Comparison of ENCODE assay signal across 8 mouse cellular contexts in genomic region chr11:117415955-117416354, GRCm38 (mm10).
DNase-seq lines count a peak whose midpoint lies in the region; ATAC-seq and TF ChIP-seq lines count a peak whose summit lies in the region.

No protein-coding gene starts in this region.

- H3K4me2 ChIP-seq in hindbrain, postnatal 0 days (ENCODE audit: low read depth, low read length), result peak overlapping the region; percentile 49
- H3K4me2 ChIP-seq in liver, embryonic 13.5 days, result no peak overlapping the region

- TF ChIP-seq CTCF in brain, embryonic 14.5 days (IDR thresholded peaks at IDR 0.05; ENCODE audit: borderline replicate concordance, extremely low read depth, insufficient read depth, insufficient read length), result no peak
- no peak for TF ChIP-seq CTCF in hindbrain, postnatal 0 days (IDR thresholded peaks at IDR 0.05; ENCODE audit: low read depth)

- peak; percentile 50 for DNase-seq in lung, postnatal 10 days
- DNase-seq in lung, postnatal 14 days, result no peak
- peak; percentile 80 for DNase-seq in brain, embryonic 14.5 days (ENCODE audit: low read depth)
- DNase-seq in hindbrain, postnatal 0 days (ENCODE audit: low spot score), result peak; percentile 46
- DNase-seq in liver, embryonic 13.5 days, result peak; percentile 44
- peak; percentile 64 for DNase-seq in thymus, postnatal 4 days
- DNase-seq in layer of hippocampus, adult 9-11 months, result no peak

- no peak for TF ChIP-seq POLR2A in brain, embryonic 14.5 days (IDR thresholded peaks at IDR 0.05; ENCODE audit: borderline replicate concordance, extremely low read depth, insufficient read depth, insufficient read length, poor library complexity, severe bottlenecking)

- no peak for ATAC-seq in hindbrain, postnatal 0 days
- no peak for ATAC-seq in liver, embryonic 13.5 days (ENCODE audit: low read depth)
- no peak for ATAC-seq in inflammation-experienced regulatory T-cells, adult 6 months

- no peak overlapping the region for H3K9ac ChIP-seq in hindbrain, postnatal 0 days (replicated peaks; ENCODE audit: low read length)
- H3K9ac ChIP-seq in liver, embryonic 13.5 days, result no peak overlapping the region

- 0 out of 2 replicates have a peak, but pooled peaks cover 7% of the 10 kb centered on the region for H3K4me1 ChIP-seq in hindbrain, postnatal 0 days (ENCODE audit: insufficient read depth, low read length)
- peaks cover 30% of the 10 kb centered on the region for H3K4me1 ChIP-seq in liver, embryonic 13.5 days (replicated peaks)

- WGBS in hindbrain, postnatal 0 days, result 10% methylated on average over 13 of the region's 13 CpGs
- WGBS in liver, embryonic 13.5 days (ENCODE audit: insufficient replicate concordance), result 7% methylated on average over 13 of the region's 13 CpGs

- no peak overlapping the region for H3K27ac ChIP-seq in hindbrain, postnatal 0 days
- H3K27ac ChIP-seq in liver, embryonic 13.5 days, result no peak overlapping the region

- no peaks in the 10 kb centered on the region for H3K9me3 ChIP-seq in hindbrain, postnatal 0 days (ENCODE audit: low read length)
- H3K9me3 ChIP-seq in liver, embryonic 13.5 days (replicated peaks), result no peaks in the 10 kb centered on the region

- H3K4me3 ChIP-seq in hindbrain, postnatal 0 days (ENCODE audit: low read length), result no peak overlapping the region
- no peak overlapping the region for H3K4me3 ChIP-seq in liver, embryonic 13.5 days (replicated peaks)

- no peaks in the 10 kb centered on the region for H3K36me3 ChIP-seq in hindbrain, postnatal 0 days (ENCODE audit: insufficient read depth, low read length)
- no peaks in the 10 kb centered on the region for H3K36me3 ChIP-seq in liver, embryonic 13.5 days

- peaks cover 5% of the 10 kb centered on the region; the same call in 1 of the 2 replicates for H3K27me3 ChIP-seq in hindbrain, postnatal 0 days (ENCODE audit: insufficient read depth, low read length)
- peaks cover 72% of the 10 kb centered on the region for H3K27me3 ChIP-seq in liver, embryonic 13.5 days

Comparison
In these comparisons a context has a peak if more than half of its experiments do, and no peak if none do; other contexts are left out.
1. DNase-seq: peak in lung, postnatal 10 days (single experiment), brain, embryonic 14.5 days (single experiment), hindbrain, postnatal 0 days (single experiment), liver, embryonic 13.5 days (single experiment) and thymus, postnatal 4 days (single experiment); none in lung, postnatal 14 days (single experiment) and layer of hippocampus, adult 9-11 months (single experiment).